Mouse (Mus musculus) heart, adult 2 months (tissue): Measurements from ENCODE around the gene Prkar2a.

ENCODE experiments used
- CTCF ChIP-seq: fragments of 200-600 bp; IDR thresholded peaks from 2 replicates; pipeline ENCODE4 v1.8.1; 2022; ENCODE audit warnings: antibody characterized with exemption, mild to moderate bottlenecking, moderate library complexity
- EP300 ChIP-seq: fragments of 200-500 bp; IDR thresholded peaks from 2 replicates; pipeline ENCODE4 v1.6.1; 2011; ENCODE audit warnings: low read depth, low read length, control low read depth; ENCODE audit not compliant: insufficient read depth
- POLR2A ChIP-seq: fragments of 200-500 bp; IDR thresholded peaks from 2 replicates; pipeline ENCODE4 v1.6.1; 2011; ENCODE audit warnings: mild to moderate bottlenecking, low read depth, low read length, control low read depth; ENCODE audit not compliant: insufficient read depth

DNA sequence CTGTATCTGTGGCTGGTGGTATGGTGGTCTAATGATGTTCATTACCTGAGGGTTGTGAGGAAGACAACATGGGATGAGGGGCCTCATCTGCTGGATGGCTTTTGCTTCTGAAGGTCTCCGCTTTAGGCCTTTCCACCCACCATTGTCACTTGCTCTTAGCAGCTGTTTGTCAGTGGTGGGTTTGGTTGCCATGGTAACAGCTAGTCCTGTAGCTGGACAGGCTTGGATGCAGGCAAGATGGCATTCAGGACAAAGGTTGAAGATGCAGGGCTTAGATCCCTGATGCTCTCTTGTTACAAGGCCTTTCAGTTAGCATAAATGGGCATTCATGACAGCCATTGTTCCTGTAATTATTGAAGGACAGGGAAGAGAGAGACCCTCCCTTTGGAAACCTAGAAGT lies at the start of gene Prkar2a:
- TF ChIP-seq POLR2A (no peak), EP300 (no peak), CTCF (no peak)
